Mouse (Mus musculus) testis, postnatal 14 days (tissue): Measurements from ENCODE around the gene Rcc2.
A peak's percentile ranks its signal among the peaks of the same experiment; 100 is the strongest.

Experiments used
- DNase-seq: peaks from one replicate; pipeline ENCODE4 v3.0.0; 2021; ENCODE audit warnings: low spot score

Rcc2 gene

GRCm38 (mm10) chr4:140688044-140688825 lies 12.1 kb upstream of the Rcc2 start:
- DNase-seq = no peak

- DNase-seq = no peak
Measured at GRCm38 (mm10) chr4:140688826-140689425, 11.4 kb upstream of the Rcc2 start.

- DNase-seq = no peak
Measured at GRCm38 (mm10) chr4:140689873-140690655, 10.3 kb upstream of the Rcc2 start.

DNA sequence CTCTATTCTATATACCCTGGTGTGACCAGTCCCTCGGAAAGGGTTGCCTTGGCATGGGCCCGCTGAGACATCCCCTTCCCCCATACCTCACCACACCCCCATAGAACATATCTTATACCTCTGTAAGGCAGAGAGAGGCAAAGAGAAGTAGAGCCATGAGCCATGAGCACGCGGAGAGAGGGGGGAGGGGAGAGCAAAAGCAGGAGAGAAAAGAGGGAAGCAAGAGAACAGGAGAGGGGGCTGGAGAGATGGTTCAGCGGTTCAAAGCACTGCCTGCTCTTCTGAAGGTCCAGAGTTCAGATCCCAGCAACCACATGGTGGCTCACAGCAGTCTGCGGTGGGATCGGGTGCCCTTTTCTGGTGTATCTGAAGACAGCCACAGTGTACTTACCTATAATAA lies 8.9 kb upstream of the Rcc2 start:
- no peak for DNase-seq

- no peak for DNase-seq
Measured at GRCm38 (mm10) chr4:140693513-140693912, 6.8 kb upstream of the Rcc2 start.

GRCm38 (mm10) chr4:140694551-140695060 lies 5.7 kb upstream of the Rcc2 start:
- DNase-seq = no peak

DNA sequence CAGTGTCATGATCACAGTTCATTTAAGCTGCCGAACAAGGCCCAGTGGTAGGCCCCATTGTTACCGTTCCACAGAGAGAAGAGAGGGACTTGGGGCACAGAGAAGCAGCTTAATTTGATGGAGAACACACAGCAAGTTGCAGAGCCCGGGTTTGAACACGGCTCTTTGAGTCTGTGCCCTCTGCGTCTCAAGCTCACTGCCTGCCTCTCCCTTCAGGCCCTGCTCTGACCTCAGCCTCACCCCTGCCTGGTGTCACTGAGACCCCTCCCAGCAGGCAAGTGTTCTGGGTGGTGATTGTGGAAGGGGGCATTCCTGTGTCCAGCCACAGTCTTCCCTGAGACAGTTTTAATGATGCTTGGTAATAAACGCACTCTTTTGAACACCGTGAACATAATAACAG lies 5.2 kb upstream of the Rcc2 start:
- DNase-seq = no peak

GRCm38 (mm10) chr4:140695675-140696585 lies 4.4 kb upstream of the Rcc2 start:
- DNase-seq = no peak

DNA sequence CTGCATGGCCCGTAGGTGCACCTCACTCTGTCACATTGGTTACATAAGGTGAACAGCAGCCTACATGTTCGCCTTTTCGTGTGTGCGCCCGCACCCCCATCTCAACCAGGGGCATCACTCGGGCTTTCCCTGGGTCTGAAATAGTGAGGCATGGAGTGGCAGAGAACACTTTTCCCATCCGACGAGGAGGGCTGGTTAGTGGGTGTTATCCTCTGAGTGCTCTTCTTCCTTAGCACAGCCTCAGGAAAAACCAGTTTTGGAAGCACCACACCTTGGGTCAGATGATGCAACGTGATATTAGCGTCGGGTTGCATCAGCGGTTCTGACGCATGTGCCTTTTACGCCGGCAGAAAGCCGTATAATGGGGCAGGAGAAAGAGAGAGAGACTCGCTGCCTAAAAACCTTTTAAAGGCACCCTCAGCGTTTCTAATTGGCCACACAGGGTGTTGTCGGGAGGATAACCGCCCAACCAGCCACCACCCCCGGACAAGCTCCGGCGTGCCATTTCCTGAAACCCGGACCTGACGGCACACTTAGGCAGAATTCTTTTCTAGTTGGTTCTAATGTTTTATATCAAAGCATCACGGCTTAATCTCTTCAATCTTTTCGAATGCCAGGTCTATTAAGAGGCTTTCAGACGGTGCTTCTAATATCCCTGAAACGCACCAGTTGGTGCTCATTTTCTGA lies 757 bp upstream of the Rcc2 start:
- peak; percentile 63 for DNase-seq

DNA sequence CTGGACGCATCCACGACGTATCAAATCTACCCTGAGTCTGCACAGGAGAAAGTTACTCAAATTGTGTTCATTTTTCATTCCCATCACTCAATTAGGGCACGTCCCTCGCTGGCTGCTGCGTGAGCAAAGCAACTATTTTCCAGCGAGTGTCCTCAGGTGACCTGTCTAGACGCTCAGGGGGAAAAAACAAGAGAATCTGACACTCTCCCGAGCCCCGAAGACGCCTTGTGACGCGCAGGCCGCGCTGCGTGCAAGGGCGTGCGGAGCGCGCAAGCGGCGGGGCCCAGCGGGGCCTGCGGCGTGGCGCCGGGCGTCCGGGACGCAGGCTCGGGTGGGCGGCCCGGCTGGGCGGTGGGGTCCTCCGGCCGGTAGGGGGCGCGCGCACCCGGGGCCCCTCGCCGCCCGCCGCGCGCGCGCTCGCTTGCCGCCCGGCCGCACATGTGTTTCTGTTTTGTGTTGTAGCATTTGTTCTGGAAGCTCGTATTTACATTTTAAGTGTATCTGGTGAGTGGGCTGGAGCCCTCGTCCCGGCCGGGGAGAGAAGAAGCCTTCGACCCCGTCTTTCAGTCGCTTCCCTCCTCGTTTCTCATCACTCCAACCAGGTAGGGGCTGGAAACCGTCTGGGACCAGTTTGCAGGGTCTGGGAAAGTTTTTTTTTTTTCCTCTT lies 841 bp downstream of the Rcc2 start:
- peak; percentile 82 for DNase-seq

- peak; percentile 44 for DNase-seq
Measured at GRCm38 (mm10) chr4:140701716-140702561, 1.6 kb downstream of the Rcc2 start.

- DNase-seq = peak; percentile 86
Measured at GRCm38 (mm10) chr4:140702611-140703327, 2.4 kb downstream of the Rcc2 start.

- DNase-seq = no peak
Measured at GRCm38 (mm10) chr4:140703636-140704035, 3.3 kb downstream of the Rcc2 start.

GRCm38 (mm10) chr4:140704166-140704565 lies 3.8 kb downstream of the Rcc2 start:
- DNase-seq = no peak

DNA sequence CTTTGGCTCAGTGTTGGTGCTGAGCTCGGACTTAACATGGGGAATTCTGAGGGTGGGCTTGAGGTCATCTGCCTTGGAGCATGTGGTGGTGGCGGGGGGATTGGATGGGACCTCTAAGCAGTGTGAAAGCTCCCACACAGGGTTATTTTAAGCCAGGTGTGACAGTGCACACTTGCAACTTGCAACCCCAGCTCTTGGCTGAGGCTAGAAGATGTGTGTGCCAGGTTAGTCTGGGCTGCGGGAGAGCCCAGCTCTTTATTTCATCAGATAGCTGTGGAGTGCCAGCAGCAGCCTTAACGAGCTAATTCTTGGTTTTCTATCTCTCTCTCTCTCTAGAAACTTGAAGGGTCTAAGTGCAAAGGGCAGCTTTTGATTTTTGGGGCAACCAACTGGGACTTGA lies 7.3 kb downstream of the Rcc2 start:
- DNase-seq = no peak

DNA sequence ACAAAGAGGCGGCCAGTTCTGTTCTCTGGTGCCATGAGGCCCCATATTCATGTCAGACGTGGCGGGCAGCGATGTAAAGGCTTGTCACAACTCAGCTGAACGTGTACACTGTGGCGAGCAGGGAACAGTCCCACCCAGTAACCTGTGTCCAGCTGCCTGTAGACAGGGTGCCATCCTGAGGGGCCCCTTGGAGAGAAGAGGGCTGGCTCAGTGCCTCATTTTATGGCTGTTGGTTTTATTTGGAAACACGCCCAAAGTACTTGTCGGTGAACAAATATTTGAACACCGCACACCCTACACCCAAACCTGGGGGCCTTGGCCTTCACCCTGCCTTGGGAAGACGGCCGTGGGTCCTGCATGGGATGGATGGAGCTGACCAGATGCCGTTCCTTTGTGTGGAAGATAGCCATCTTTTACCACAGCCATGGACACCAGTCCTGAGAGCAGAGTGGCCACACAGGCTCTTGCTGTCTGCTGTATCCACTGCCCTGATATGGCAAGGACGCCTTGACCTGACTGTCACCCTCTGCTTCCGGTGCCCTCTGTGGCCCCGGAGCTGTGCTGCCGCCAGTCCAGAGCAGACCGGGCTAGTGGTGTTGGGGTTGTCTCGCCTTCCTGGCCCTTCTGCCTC lies 8.1 kb downstream of the Rcc2 start:
- no peak for DNase-seq

- no peak for DNase-seq
Measured at GRCm38 (mm10) chr4:140709111-140709510, 8.8 kb downstream of the Rcc2 start.

DNA sequence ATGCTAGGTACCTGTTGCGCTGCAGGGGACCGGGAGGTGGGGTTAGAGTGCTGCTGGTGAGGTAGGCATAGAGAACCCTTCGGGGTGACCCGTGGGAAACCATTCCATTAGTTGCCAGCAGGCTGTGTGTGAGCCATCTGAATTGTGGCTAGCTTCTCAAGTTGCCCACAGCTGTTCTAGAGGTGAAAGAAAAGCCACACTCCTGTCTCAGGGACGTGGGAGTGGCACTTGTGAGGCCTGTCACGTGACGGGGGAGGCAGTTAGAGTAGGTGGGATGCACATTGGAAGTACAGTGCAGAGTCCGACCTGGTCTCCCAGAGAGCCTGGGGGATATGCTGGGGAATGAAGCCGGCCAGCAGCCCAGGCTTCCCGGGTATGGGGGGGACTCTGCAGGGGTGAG lies 9.3 kb downstream of the Rcc2 start:
- DNase-seq = no peak
